Mouse (Mus musculus): ENCODE results near the gene Olfr356. TPM values are rescaled to one million over a fixed set of nuclear protein-coding genes. Genes with fewer than 3 reads are reported as not detected.

The Olfr356 gene
- polyA plus RNA-seq (2014; fragmentation: Illumina TruSeq; extraction: RNeasy Lipid Tissue Mini Kit (QIAGEN cat#74804); ENCODE audit: low read depth, low replicate concordance), result not detected

DNA sequence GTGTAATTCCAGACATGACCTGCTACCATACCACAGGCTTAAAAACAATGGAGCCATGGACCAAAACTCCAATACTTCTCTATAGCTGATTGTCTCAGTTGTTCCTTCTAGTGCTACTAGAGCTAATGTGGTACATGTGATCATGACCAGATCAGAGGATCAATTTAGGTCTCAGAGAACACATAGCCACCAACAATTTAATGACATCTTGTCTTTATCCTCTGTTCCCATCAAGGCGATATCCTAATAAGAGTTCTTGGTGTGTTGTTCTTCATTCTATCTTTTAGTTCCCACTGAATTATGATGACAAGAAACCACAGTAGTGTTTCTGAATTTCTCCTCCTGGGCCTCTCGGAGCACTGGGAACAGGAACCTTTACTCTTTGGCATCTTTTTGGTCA lies at the start of gene Olfr356:
Gene Olfr356, plus strand, starts transcription at position 301 of the 400 bp plus-strand sequence.

DNA sequence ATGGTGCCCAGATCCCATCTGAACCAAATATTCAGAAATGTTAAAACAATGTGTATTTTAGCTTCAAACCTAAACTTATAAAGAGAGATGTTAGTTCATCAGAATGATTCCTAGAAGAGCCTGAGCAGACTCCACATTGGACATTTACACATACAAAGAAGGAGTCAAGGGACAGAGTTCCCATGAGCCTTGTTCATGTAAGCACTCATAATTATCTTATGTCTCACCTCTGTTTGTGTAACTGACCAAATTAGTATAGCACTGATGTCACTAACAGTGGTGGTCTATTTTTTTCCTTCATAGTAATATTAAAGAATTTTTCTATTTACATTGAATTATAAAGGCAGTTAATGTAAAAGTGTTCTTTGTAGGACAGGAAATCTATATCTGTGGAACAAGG lies 44.1 kb upstream of the Olfr356 start, which contains the start of gene Olfr353:
Gene Olfr353, minus strand, starts transcription at position 101 of the 400 bp plus-strand sequence.

DNA sequence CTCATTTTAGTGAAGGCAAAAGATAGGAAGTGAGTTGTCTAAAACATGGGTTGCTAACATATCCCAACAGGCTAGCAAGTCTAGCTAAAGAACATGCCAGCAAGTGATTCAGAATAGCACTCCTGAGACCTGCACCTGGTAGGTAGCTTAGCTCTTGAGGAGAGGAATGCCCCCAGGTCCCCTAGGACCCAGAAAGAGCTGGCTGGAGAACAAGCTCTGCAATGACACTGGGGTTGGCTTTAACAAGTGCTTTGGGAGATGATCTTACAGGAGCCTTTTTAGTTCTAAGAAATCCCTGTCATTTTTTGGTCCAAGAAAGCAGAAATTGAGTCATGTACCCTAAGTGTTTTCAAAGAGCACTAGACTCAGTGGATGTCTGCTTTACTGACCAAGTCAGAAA lies 31.5 kb upstream of the Olfr356 start, which contains the start of gene Olfr354:
Gene Olfr354, plus strand, starts transcription at position 301 of the 400 bp plus-strand sequence.

DNA sequence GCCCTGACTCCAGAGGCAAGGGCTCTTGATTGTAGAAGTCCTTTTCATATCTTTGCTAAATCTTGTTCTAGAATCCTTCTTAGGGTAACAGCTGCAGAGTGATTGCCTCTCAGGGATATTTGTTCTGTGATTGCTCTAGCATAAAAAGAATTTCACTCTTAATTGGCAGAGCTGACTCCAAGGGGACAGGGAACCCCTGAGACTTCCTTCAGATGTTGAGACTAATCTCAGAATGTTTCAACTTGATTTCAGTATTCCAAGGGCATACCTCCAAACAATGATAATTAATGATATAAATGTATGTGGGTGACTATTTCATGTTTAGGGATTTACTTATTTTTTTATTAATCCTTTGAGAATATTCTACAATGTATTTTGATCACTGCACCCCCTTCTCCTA lies 8.1 kb upstream of the Olfr356 start, which contains the start of gene Olfr355:
Gene Olfr355, minus strand, starts transcription at position 101 of the 400 bp plus-strand sequence.

Other genes starting within 250 kb of the Olfr356 start
- not detected for gene Olfr347, start 205.2 kb upstream of the Olfr356 start, polyA plus RNA-seq (2014; fragmentation: Illumina TruSeq; extraction: RNeasy Lipid Tissue Mini Kit (QIAGEN cat#74804); ENCODE audit: low read depth, low replicate concordance)
- not detected for gene Olfr348, start 152.8 kb upstream of the Olfr356 start, polyA plus RNA-seq (2014; fragmentation: Illumina TruSeq; extraction: RNeasy Lipid Tissue Mini Kit (QIAGEN cat#74804); ENCODE audit: low read depth, low replicate concordance)
- gene Olfr50, start 146.6 kb upstream of the Olfr356 start, polyA plus RNA-seq (2014; fragmentation: Illumina TruSeq; extraction: RNeasy Lipid Tissue Mini Kit (QIAGEN cat#74804); ENCODE audit: low read depth, low replicate concordance), result not detected
- not detected for gene Olfr3, start 120.1 kb upstream of the Olfr356 start, polyA plus RNA-seq (2014; fragmentation: Illumina TruSeq; extraction: RNeasy Lipid Tissue Mini Kit (QIAGEN cat#74804); ENCODE audit: low read depth, low replicate concordance)
- not detected for gene Olfr350, start 90.8 kb upstream of the Olfr356 start, polyA plus RNA-seq (2014; fragmentation: Illumina TruSeq; extraction: RNeasy Lipid Tissue Mini Kit (QIAGEN cat#74804); ENCODE audit: low read depth, low replicate concordance)
- gene Olfr351, start 74.5 kb upstream of the Olfr356 start, polyA plus RNA-seq (2014; fragmentation: Illumina TruSeq; extraction: RNeasy Lipid Tissue Mini Kit (QIAGEN cat#74804); ENCODE audit: low read depth, low replicate concordance), result not detected
- gene Olfr352, start 68.7 kb upstream of the Olfr356 start, polyA plus RNA-seq (2014; fragmentation: Illumina TruSeq; extraction: RNeasy Lipid Tissue Mini Kit (QIAGEN cat#74804); ENCODE audit: low read depth, low replicate concordance), result not detected
- gene Olfr353, start 44.2 kb upstream of the Olfr356 start, polyA plus RNA-seq (2014; fragmentation: Illumina TruSeq; extraction: RNeasy Lipid Tissue Mini Kit (QIAGEN cat#74804); ENCODE audit: low read depth, low replicate concordance), result not detected
- gene Olfr354, start 31.4 kb upstream of the Olfr356 start, polyA plus RNA-seq (2014; fragmentation: Illumina TruSeq; extraction: RNeasy Lipid Tissue Mini Kit (QIAGEN cat#74804); ENCODE audit: low read depth, low replicate concordance), result not detected
- not detected for gene Olfr355, start 8.2 kb upstream of the Olfr356 start, polyA plus RNA-seq (2014; fragmentation: Illumina TruSeq; extraction: RNeasy Lipid Tissue Mini Kit (QIAGEN cat#74804); ENCODE audit: low read depth, low replicate concordance)
- gene Olfr357, start 56.7 kb downstream of the Olfr356 start, polyA plus RNA-seq (2014; fragmentation: Illumina TruSeq; extraction: RNeasy Lipid Tissue Mini Kit (QIAGEN cat#74804); ENCODE audit: low read depth, low replicate concordance), result not detected
- not detected for gene Olfr358, start 72.2 kb downstream of the Olfr356 start, polyA plus RNA-seq (2014; fragmentation: Illumina TruSeq; extraction: RNeasy Lipid Tissue Mini Kit (QIAGEN cat#74804); ENCODE audit: low read depth, low replicate concordance)
- not detected for gene Olfr360, start 128.6 kb downstream of the Olfr356 start, polyA plus RNA-seq (2014; fragmentation: Illumina TruSeq; extraction: RNeasy Lipid Tissue Mini Kit (QIAGEN cat#74804); ENCODE audit: low read depth, low replicate concordance)
- gene Olfr361, start 152.2 kb downstream of the Olfr356 start, polyA plus RNA-seq (2014; fragmentation: Illumina TruSeq; extraction: RNeasy Lipid Tissue Mini Kit (QIAGEN cat#74804); ENCODE audit: low read depth, low replicate concordance), result not detected
- not detected for gene Olfr362, start 180.8 kb downstream of the Olfr356 start, polyA plus RNA-seq (2014; fragmentation: Illumina TruSeq; extraction: RNeasy Lipid Tissue Mini Kit (QIAGEN cat#74804); ENCODE audit: low read depth, low replicate concordance)
- gene Olfr364-ps1, start 202.2 kb downstream of the Olfr356 start, polyA plus RNA-seq (2014; fragmentation: Illumina TruSeq; extraction: RNeasy Lipid Tissue Mini Kit (QIAGEN cat#74804); ENCODE audit: low read depth, low replicate concordance), result not detected

All from liver, adult 10 weeks (tissue).